Mouse (Mus musculus): ENCODE results near the gene Adcy6.

- TF ChIP-seq POLR2A (IDR thresholded peaks at IDR 0.05; ENCODE audit: borderline replicate concordance, extremely low read depth, low read depth, low read length) (no peak), CTCF (IDR thresholded peaks at IDR 0.05; ENCODE audit: insufficient read depth, low read length) (no peak)
These were observed 25.5 kb upstream of the Adcy6 start for GRCm38 (mm10) chr15:98635291-98635841.
